Mouse (Mus musculus): ENCODE data around the gene Mcu. TPM values are rescaled to one million over a fixed set of nuclear protein-coding genes. Genes with fewer than 3 reads are reported as not detected.
A peak's percentile ranks its signal among the peaks of the same experiment; 100 is the strongest.

The Mcu gene
- polyA plus RNA-seq, 1 experiment from 2014 or later: 24.2 TPM

- Histone ChIP-seq H3K4me3 (ENCODE audit: low read depth, low read length) (no peak overlapping the region), H3K36me3 (ENCODE audit: control insufficient read depth, insufficient read depth, low read length) (no peaks in the 10 kb centered on the region), H3K4me2 (no peak overlapping the region), H3K27me3 (replicated peaks; ENCODE audit: control insufficient read depth, insufficient read depth, low read length) (no peaks in the 10 kb centered on the region), H3K9me3 (ENCODE audit: control insufficient read depth, low read length) (no peaks in the 10 kb centered on the region), H3K4me1 (replicated peaks; ENCODE audit: control insufficient read depth, insufficient read depth, low read length) (no peaks in the 10 kb centered on the region), H3K27ac (ENCODE audit: low read depth, low read length) (no peak overlapping the region), H3K9ac (ENCODE audit: low read depth, low read length) (no peak overlapping the region)
- WGBS: 34% methylated on average over 10 of the region's 10 CpGs
- DNase-seq (ENCODE audit: low spot score) (no peak), ATAC-seq (replicated peaks; ENCODE audit: low FRiP score) (no peak)
These were observed 4.9 kb upstream of the Mcu start for GRCm38 (mm10) chr10:59621355-59621754.

- Histone ChIP-seq H3K36me3 (ENCODE audit: control insufficient read depth, insufficient read depth, low read length) (no peaks in the 10 kb centered on the region; the same call in 1 of the 2 replicates), H3K4me3 (ENCODE audit: low read depth, low read length) (no peak overlapping the region), H3K4me2 (no peak overlapping the region), H3K9ac (ENCODE audit: low read depth, low read length) (no peak overlapping the region), H3K4me1 (replicated peaks; ENCODE audit: control insufficient read depth, insufficient read depth, low read length) (0 out of 2 replicates have a peak, but pooled peaks cover 2% of the 10 kb centered on the region), H3K27me3 (replicated peaks; ENCODE audit: control insufficient read depth, insufficient read depth, low read length) (no peaks in the 10 kb centered on the region), H3K9me3 (ENCODE audit: control insufficient read depth, low read length) (no peaks in the 10 kb centered on the region), H3K27ac (ENCODE audit: low read depth, low read length) (no peak overlapping the region)
- DNase-seq (ENCODE audit: low spot score): no peak
- 86% methylated on average over 7 of the region's 7 CpGs for WGBS
- ATAC-seq (replicated peaks; ENCODE audit: low FRiP score): no peak
These were observed 1.3 kb upstream of the Mcu start for GRCm38 (mm10) chr10:59617776-59618175.

- H3K36me3 ChIP-seq (ENCODE audit: control insufficient read depth, insufficient read depth, low read length): no peaks in the 10 kb centered on the region; the same call in 1 of the 2 replicates
- peak within 1 kb of the TSS; percentile 85 for H3K4me2 ChIP-seq
- DNase-seq (ENCODE audit: low spot score) (no peak), ATAC-seq (replicated peaks; ENCODE audit: low FRiP score) (peak; percentile 76)
- peak within 1 kb of the TSS; percentile 92 for H3K4me3 ChIP-seq (ENCODE audit: low read depth, low read length)
- under 1% methylated on average over 41 of the region's 51 CpGs for WGBS
- H3K9me3 ChIP-seq (ENCODE audit: control insufficient read depth, low read length): no peaks in the 10 kb centered on the region
- H3K9ac ChIP-seq (ENCODE audit: low read depth, low read length): peak within 1 kb of the TSS; percentile 86
- H3K4me1 ChIP-seq (replicated peaks; ENCODE audit: control insufficient read depth, insufficient read depth, low read length): 0 out of 2 replicates have a peak, but pooled peaks cover 2% of the 10 kb centered on the region
- no peaks in the 10 kb centered on the region for H3K27me3 ChIP-seq (replicated peaks; ENCODE audit: control insufficient read depth, insufficient read depth, low read length)
- H3K27ac ChIP-seq (ENCODE audit: low read depth, low read length): peak within 1 kb of the TSS; percentile 74
These were observed 441 bp downstream of the Mcu start, which contains the start of gene Gm10322 for GRCm38 (mm10) chr10:59615981-59616520. Gene Gm10322, plus strand, starts transcription at chr10:59616063.

- DNase-seq (ENCODE audit: low spot score) (no peak), ATAC-seq (replicated peaks; ENCODE audit: low FRiP score) (no peak)
- Histone ChIP-seq H3K27me3 (replicated peaks; ENCODE audit: control insufficient read depth, insufficient read depth, low read length) (no peaks in the 10 kb centered on the region), H3K36me3 (ENCODE audit: control insufficient read depth, insufficient read depth, low read length) (no peaks in the 10 kb centered on the region; the same call in 1 of the 2 replicates), H3K4me3 (ENCODE audit: low read depth, low read length) (peak overlapping the region; percentile 92), H3K4me1 (replicated peaks; ENCODE audit: control insufficient read depth, insufficient read depth, low read length) (0 out of 2 replicates have a peak, but pooled peaks cover 2% of the 10 kb centered on the region), H3K27ac (ENCODE audit: low read depth, low read length) (no peak overlapping the region), H3K9ac (ENCODE audit: low read depth, low read length) (peak overlapping the region; percentile 86), H3K9me3 (ENCODE audit: control insufficient read depth, low read length) (no peaks in the 10 kb centered on the region), H3K4me2 (peak overlapping the region; percentile 85)
- 31% methylated on average over 5 of the region's 5 CpGs for WGBS
These were observed 1.1 kb downstream of the Mcu start for GRCm38 (mm10) chr10:59615411-59615810.

DNA sequence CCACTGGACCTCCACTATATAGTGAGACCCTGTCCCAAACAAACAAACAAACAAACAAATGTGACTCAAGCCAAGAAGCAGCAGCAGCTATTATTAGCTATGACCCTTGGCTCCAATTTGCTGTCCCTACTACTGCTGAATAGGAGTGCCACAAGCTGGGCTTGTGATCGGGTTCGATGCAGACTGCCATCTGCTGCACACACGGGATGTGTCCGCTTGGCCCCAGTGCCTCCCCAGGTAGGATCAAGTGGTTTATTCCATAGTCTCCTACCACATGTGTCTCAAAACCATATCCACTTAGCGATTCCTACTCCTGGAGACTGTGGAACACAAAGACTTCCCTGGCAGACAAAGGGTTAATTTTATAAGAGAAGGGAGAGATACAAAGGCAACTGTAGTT is 2.4 kb downstream of the Mcu start:
- Histone ChIP-seq H3K27me3 (replicated peaks; ENCODE audit: control insufficient read depth, insufficient read depth, low read length) (no peaks in the 10 kb centered on the region), H3K9me3 (ENCODE audit: control insufficient read depth, low read length) (no peaks in the 10 kb centered on the region), H3K4me2 (no peak overlapping the region), H3K4me3 (ENCODE audit: low read depth, low read length) (no peak overlapping the region), H3K36me3 (ENCODE audit: control insufficient read depth, insufficient read depth, low read length) (no peaks in the 10 kb centered on the region; the same call in 1 of the 2 replicates), H3K4me1 (replicated peaks; ENCODE audit: control insufficient read depth, insufficient read depth, low read length) (0 out of 2 replicates have a peak, but pooled peaks cover 2% of the 10 kb centered on the region), H3K9ac (ENCODE audit: low read depth, low read length) (no peak overlapping the region), H3K27ac (ENCODE audit: low read depth, low read length) (no peak overlapping the region)
- WGBS: 84% methylated on average over 5 of the region's 5 CpGs
- DNase-seq (ENCODE audit: low spot score) (no peak), ATAC-seq (replicated peaks; ENCODE audit: low FRiP score) (no peak)

GRCm38 (mm10) chr10:59613276-59613675 is 3.2 kb downstream of the Mcu start:
- Histone ChIP-seq H3K27me3 (replicated peaks; ENCODE audit: control insufficient read depth, insufficient read depth, low read length) (no peaks in the 10 kb centered on the region), H3K4me1 (replicated peaks; ENCODE audit: control insufficient read depth, insufficient read depth, low read length) (0 out of 2 replicates have a peak, but pooled peaks cover 2% of the 10 kb centered on the region), H3K36me3 (ENCODE audit: control insufficient read depth, insufficient read depth, low read length) (no peaks in the 10 kb centered on the region; the same call in 1 of the 2 replicates), H3K9me3 (ENCODE audit: control insufficient read depth, low read length) (no peaks in the 10 kb centered on the region), H3K4me3 (ENCODE audit: low read depth, low read length) (no peak overlapping the region), H3K9ac (ENCODE audit: low read depth, low read length) (no peak overlapping the region), H3K4me2 (no peak overlapping the region), H3K27ac (ENCODE audit: low read depth, low read length) (no peak overlapping the region)
- no peak for ATAC-seq (replicated peaks; ENCODE audit: low FRiP score)
- 84% methylated on average over 5 of the region's 5 CpGs for WGBS
- DNase-seq (ENCODE audit: low spot score): no peak

GRCm38 (mm10) chr10:59604879-59605464 is 11.5 kb downstream of the Mcu start:
- H3K27ac ChIP-seq (ENCODE audit: low read depth, low read length): no peak overlapping the region
- no peak overlapping the region for H3K4me2 ChIP-seq
- H3K4me1 ChIP-seq (replicated peaks; ENCODE audit: control insufficient read depth, insufficient read depth, low read length): peaks cover 3% of the 10 kb centered on the region; the same call in 1 of the 2 replicates
- H3K9ac ChIP-seq (ENCODE audit: low read depth, low read length): no peak overlapping the region
- DNase-seq (ENCODE audit: low spot score): no peak
- 77% methylated on average over 11 of the region's 11 CpGs for WGBS
- no peaks in the 10 kb centered on the region for H3K36me3 ChIP-seq (ENCODE audit: control insufficient read depth, insufficient read depth, low read length)
- ATAC-seq (replicated peaks; ENCODE audit: low FRiP score): no peak
- no peaks in the 10 kb centered on the region for H3K27me3 ChIP-seq (replicated peaks; ENCODE audit: control insufficient read depth, insufficient read depth, low read length)
- H3K9me3 ChIP-seq (ENCODE audit: control insufficient read depth, low read length): no peaks in the 10 kb centered on the region
- H3K4me3 ChIP-seq (ENCODE audit: low read depth, low read length): no peak overlapping the region

- H3K4me1 ChIP-seq (replicated peaks; ENCODE audit: control insufficient read depth, insufficient read depth, low read length): peaks cover 3% of the 10 kb centered on the region; the same call in 1 of the 2 replicates
- no peak overlapping the region for H3K9ac ChIP-seq (ENCODE audit: low read depth, low read length)
- H3K27me3 ChIP-seq (replicated peaks; ENCODE audit: control insufficient read depth, insufficient read depth, low read length): no peaks in the 10 kb centered on the region
- DNase-seq (ENCODE audit: low spot score) (no peak), ATAC-seq (replicated peaks; ENCODE audit: low FRiP score) (no peak)
- H3K9me3 ChIP-seq (ENCODE audit: control insufficient read depth, low read length): no peaks in the 10 kb centered on the region
- no peak overlapping the region for H3K4me3 ChIP-seq (ENCODE audit: low read depth, low read length)
- no peak overlapping the region for H3K4me2 ChIP-seq
- WGBS: 59% methylated on average over 5 of the region's 5 CpGs
- H3K36me3 ChIP-seq (ENCODE audit: control insufficient read depth, insufficient read depth, low read length): no peaks in the 10 kb centered on the region
- H3K27ac ChIP-seq (ENCODE audit: low read depth, low read length): no peak overlapping the region
These were observed 12.6 kb downstream of the Mcu start for GRCm38 (mm10) chr10:59603843-59604242.

- Histone ChIP-seq H3K9me3 (ENCODE audit: control insufficient read depth, low read length) (no peaks in the 10 kb centered on the region), H3K27me3 (replicated peaks; ENCODE audit: control insufficient read depth, insufficient read depth, low read length) (no peaks in the 10 kb centered on the region), H3K4me2 (no peak overlapping the region), H3K27ac (ENCODE audit: low read depth, low read length) (no peak overlapping the region), H3K36me3 (ENCODE audit: control insufficient read depth, insufficient read depth, low read length) (no peaks in the 10 kb centered on the region), H3K9ac (ENCODE audit: low read depth, low read length) (no peak overlapping the region), H3K4me1 (replicated peaks; ENCODE audit: control insufficient read depth, insufficient read depth, low read length) (peaks cover 3% of the 10 kb centered on the region; the same call in 1 of the 2 replicates), H3K4me3 (ENCODE audit: low read depth, low read length) (no peak overlapping the region)
- 75% methylated on average over 14 of the region's 14 CpGs for WGBS
- DNase-seq (ENCODE audit: low spot score) (no peak), ATAC-seq (replicated peaks; ENCODE audit: low FRiP score) (no peak)
These were observed 13.6 kb downstream of the Mcu start for GRCm38 (mm10) chr10:59602891-59603290.
